Mouse (Mus musculus): ENCODE measurements at regions not wholly inside any gene's neighbourhood (a gene's known extent, or its start where the extent isn't known, plus 50 kb on each side); places are given as distances from the start of the nearest gene placed in this dataset.

GRCm38 (mm10) chr7:83245867-83246266 lies 338.9 kb upstream of the Tmc3 start:
- no peak for DNase-seq (ENCODE audit: low spot score in 2 of 2)

- no peak for DNase-seq (ENCODE audit: low spot score in 2 of 2)
Measured at GRCm38 (mm10) chr7:83251995-83252563, 332.6 kb upstream of the Tmc3 start.

GRCm38 (mm10) chr7:83253001-83253400 lies 331.7 kb upstream of the Tmc3 start:
- no peak for DNase-seq (ENCODE audit: low spot score in 2 of 2)

GRCm38 (mm10) chr7:83253432-83253831 lies 331.3 kb upstream of the Tmc3 start:
- no peak for DNase-seq (ENCODE audit: low spot score in 2 of 2)

- no peak for DNase-seq (ENCODE audit: low spot score in 2 of 2)
Measured at GRCm38 (mm10) chr7:83254411-83254810, 330.3 kb upstream of the Tmc3 start.

- DNase-seq (ENCODE audit: low spot score in 2 of 2) = no peak
Measured at GRCm38 (mm10) chr7:83256236-83256784, 328.4 kb upstream of the Tmc3 start.

- DNase-seq (ENCODE audit: low spot score in 2 of 2) = no peak
Measured at GRCm38 (mm10) chr7:83258363-83258916, 326.3 kb upstream of the Tmc3 start.

GRCm38 (mm10) chr7:83261489-83261888 lies 323.2 kb upstream of the Tmc3 start:
- no peak for DNase-seq (ENCODE audit: low spot score in 2 of 2)

- no peak for DNase-seq (ENCODE audit: low spot score in 2 of 2)
Measured at GRCm38 (mm10) chr7:83289915-83290773, 294.6 kb upstream of the Tmc3 start.

GRCm38 (mm10) chr7:83307112-83307511 lies 277.6 kb upstream of the Tmc3 start:
- no peak for DNase-seq (ENCODE audit: low spot score in 2 of 2)

- DNase-seq (ENCODE audit: low spot score in 2 of 2) = no peak
Measured at GRCm38 (mm10) chr7:83312172-83312571, 272.6 kb upstream of the Tmc3 start.

GRCm38 (mm10) chr7:83329809-83330412 lies 254.8 kb upstream of the Tmc3 start:
- DNase-seq (ENCODE audit: low spot score in 2 of 2) = no peak

- DNase-seq (ENCODE audit: low spot score in 2 of 2) = no peak
Measured at GRCm38 (mm10) chr7:83347103-83347754, 237.5 kb upstream of the Tmc3 start.

GRCm38 (mm10) chr7:83369191-83369590 lies 215.5 kb upstream of the Tmc3 start:
- DNase-seq (ENCODE audit: low spot score in 2 of 2) = no peak

- no peak for DNase-seq (ENCODE audit: low spot score in 2 of 2)
Measured at GRCm38 (mm10) chr7:83369605-83370004, 215.1 kb upstream of the Tmc3 start.

- DNase-seq (ENCODE audit: low spot score in 2 of 2) = no peak
Measured at GRCm38 (mm10) chr7:83376826-83377225, 207.9 kb upstream of the Tmc3 start.

GRCm38 (mm10) chr7:83381381-83382181 lies 203.1 kb upstream of the Tmc3 start:
- DNase-seq (ENCODE audit: low spot score in 2 of 2) = peak in 1 of 2 experiments; percentile 13

GRCm38 (mm10) chr7:83382803-83383363 lies 201.8 kb upstream of the Tmc3 start:
- DNase-seq (ENCODE audit: low spot score in 2 of 2) = peak in 1 of 2 experiments; percentile 16

GRCm38 (mm10) chr7:83391388-83391787 lies 193.3 kb upstream of the Tmc3 start:
- DNase-seq (ENCODE audit: low spot score in 2 of 2) = no peak

- no peak for DNase-seq (ENCODE audit: low spot score in 2 of 2)
Measured at GRCm38 (mm10) chr7:83392181-83392580, 192.5 kb upstream of the Tmc3 start.

- no peak for DNase-seq (ENCODE audit: low spot score in 2 of 2)
Measured at GRCm38 (mm10) chr7:83392625-83393024, 192.1 kb upstream of the Tmc3 start.
